Mouse (Mus musculus) heart, embryonic 12.5 days (tissue): ENCODE data around the gene Hexb. TPM values are rescaled to one million over a fixed set of nuclear protein-coding genes. Genes with fewer than 3 reads are reported as not detected.

Experiments
- ATAC-seq: fragments of 200-750 bp; cut with Nextera tagmentation; 2 replicates; pipeline ENCODE4 v1.8.0; 2017; ENCODE audit warnings: moderate TSS enrichment, moderate library complexity; ENCODE audit not compliant: insufficient number of reproducible peaks, low FRiP score
- H3K27ac ChIP-seq: fragments of 300-500 bp; sonication (generic); 2 replicates; pipeline ENCODE4 v1.5.1; 2016; ENCODE audit warnings: mild to moderate bottlenecking, moderate library complexity; ENCODE audit not compliant: poor library complexity, severe bottlenecking
- H3K27me3 ChIP-seq: fragments of 300-500 bp; sonication (generic); replicated peaks from 2 replicates; pipeline ENCODE4 v1.6.1; 2016; ENCODE audit warnings: mild to moderate bottlenecking, moderate library complexity
- H3K36me3 ChIP-seq: fragments of 300-500 bp; sonication (generic); 2 replicates; pipeline ENCODE4 v1.6.1; 2016; ENCODE audit warnings: mild to moderate bottlenecking, moderate library complexity
- H3K4me1 ChIP-seq: fragments of 300-500 bp; sonication (generic); replicated peaks from 2 replicates; pipeline ENCODE4 v1.6.1; 2016; ENCODE audit warnings: mild to moderate bottlenecking
- H3K4me2 ChIP-seq: fragments of 300-500 bp; sonication (generic); 2 replicates; pipeline ENCODE4 v1.6.1; 2016; ENCODE audit warnings: mild to moderate bottlenecking, moderate library complexity
- H3K4me3 ChIP-seq: fragments of 300-500 bp; sonication (generic); 2 replicates; pipeline ENCODE4 v1.5.1; 2016; ENCODE audit warnings: mild to moderate bottlenecking
- H3K9ac ChIP-seq: fragments of 300-500 bp; sonication (generic); 2 replicates; pipeline ENCODE4 v1.6.1; 2016; ENCODE audit warnings: mild to moderate bottlenecking, moderate library complexity
- H3K9me3 ChIP-seq: fragments of 300-500 bp; sonication (generic); replicated peaks from 2 replicates; pipeline ENCODE4 v1.6.1; 2016; ENCODE audit warnings: mild to moderate bottlenecking, moderate library complexity
- WGBS: fragments of 180-500 bp; shearing (Covaris S2); methylation state at CpG from one replicate; pipeline ENCODE4 v1.1.7; 2016; 5-methylcytosine and 5-hydroxymethylcytosine counted together
- polyA plus RNA-seq: library from polyadenylated mRNA; unstranded; fragments of >200 nt; fragmentation: Nextera tagmentation; extraction: Ambion mirVana; gene quantifications from 2 replicates; pipeline ENCODE4 v1.2.1, GENCODE M21; 2016

Hexb gene
- polyA plus RNA-seq, 1 experiment from 2014 or later: 32.5 TPM

GRCm38 (mm10) chr13:97201076-97201475 is 2.9 kb upstream of the Hexb start:
- H3K27ac ChIP-seq: no peak overlapping the region
- no peaks in the 10 kb centered on the region for H3K27me3 ChIP-seq
- 48% methylated on average over 7 of the region's 7 CpGs for WGBS
- no peak overlapping the region for H3K9ac ChIP-seq
- H3K9me3 ChIP-seq: no peaks in the 10 kb centered on the region
- no peaks in the 10 kb centered on the region for H3K36me3 ChIP-seq
- 0 out of 2 replicates have a peak, but pooled peaks cover 3% of the 10 kb centered on the region for H3K4me1 ChIP-seq
- ATAC-seq: no peak
- H3K4me3 ChIP-seq: no peak overlapping the region
- no peak overlapping the region for H3K4me2 ChIP-seq

GRCm38 (mm10) chr13:97199123-97199522 is 966 bp upstream of the Hexb start:
- Histone ChIP-seq H3K4me3 (no peak overlapping the region), H3K9ac (no peak overlapping the region), H3K36me3 (no peaks in the 10 kb centered on the region), H3K4me1 (no peaks in the 10 kb centered on the region), H3K9me3 (no peaks in the 10 kb centered on the region), H3K27ac (no peak overlapping the region), H3K4me2 (no peak overlapping the region), H3K27me3 (no peaks in the 10 kb centered on the region)
- no peak for ATAC-seq
- 76% methylated on average over 2 of the region's 2 CpGs for WGBS

GRCm38 (mm10) chr13:97196925-97197218 is 1.3 kb downstream of the Hexb start:
- 86% methylated on average over 2 of the region's 2 CpGs for WGBS
- no peaks in the 10 kb centered on the region for H3K4me1 ChIP-seq
- H3K4me2 ChIP-seq: no peak overlapping the region

GRCm38 (mm10) chr13:97196186-97196924 is 1.8 kb downstream of the Hexb start:
- no peak overlapping the region for H3K4me2 ChIP-seq
- H3K9ac ChIP-seq: no peak overlapping the region

More at GRCm38 (mm10) chr13:97196925-97197218, 1.3 kb downstream of the Hexb start:
- ATAC-seq: no peak
- H3K4me3 ChIP-seq: no peak overlapping the region
- H3K27me3 ChIP-seq: no peaks in the 10 kb centered on the region
- no peak overlapping the region for H3K9ac ChIP-seq
- no peaks in the 10 kb centered on the region for H3K36me3 ChIP-seq
- no peaks in the 10 kb centered on the region for H3K9me3 ChIP-seq
- no peak overlapping the region for H3K27ac ChIP-seq

GRCm38 (mm10) chr13:97193420-97193819 is 4.7 kb downstream of the Hexb start:
- WGBS: 57% methylated on average over 7 of the region's 7 CpGs
- H3K4me1 ChIP-seq: no peaks in the 10 kb centered on the region
- peaks cover 3% of the 10 kb centered on the region; the same call in 1 of the 2 replicates for H3K36me3 ChIP-seq
- H3K27ac ChIP-seq: no peak overlapping the region
- no peaks in the 10 kb centered on the region for H3K27me3 ChIP-seq
- no peak overlapping the region for H3K4me2 ChIP-seq
- no peaks in the 10 kb centered on the region for H3K9me3 ChIP-seq
- no peak overlapping the region for H3K9ac ChIP-seq
- ATAC-seq: no peak
- H3K4me3 ChIP-seq: no peak overlapping the region

More at GRCm38 (mm10) chr13:97196186-97196924, 1.8 kb downstream of the Hexb start:
- no peak for ATAC-seq
- H3K9me3 ChIP-seq: no peaks in the 10 kb centered on the region
- no peaks in the 10 kb centered on the region for H3K27me3 ChIP-seq
- no peak overlapping the region for H3K27ac ChIP-seq
- H3K36me3 ChIP-seq: no peaks in the 10 kb centered on the region
- H3K4me1 ChIP-seq: no peaks in the 10 kb centered on the region
- WGBS: 75% methylated on average over 12 of the region's 12 CpGs
- no peak overlapping the region for H3K4me3 ChIP-seq

GRCm38 (mm10) chr13:97192649-97193048 is 5.5 kb downstream of the Hexb start:
- H3K4me1 ChIP-seq: no peaks in the 10 kb centered on the region
- H3K9me3 ChIP-seq: no peaks in the 10 kb centered on the region
- H3K27ac ChIP-seq: no peak overlapping the region
- peaks cover 3% of the 10 kb centered on the region; the same call in 1 of the 2 replicates for H3K36me3 ChIP-seq
- WGBS: 85% methylated on average over 11 of the region's 11 CpGs
- H3K9ac ChIP-seq: no peak overlapping the region
- no peak overlapping the region for H3K4me3 ChIP-seq
- ATAC-seq: no peak
- H3K4me2 ChIP-seq: no peak overlapping the region
- H3K27me3 ChIP-seq: no peaks in the 10 kb centered on the region

- H3K27ac ChIP-seq: no peak overlapping the region
- no peaks in the 10 kb centered on the region for H3K27me3 ChIP-seq
- no peak overlapping the region for H3K9ac ChIP-seq
- no peak for ATAC-seq
- H3K9me3 ChIP-seq: no peaks in the 10 kb centered on the region
- no peak overlapping the region for H3K4me2 ChIP-seq
- H3K4me3 ChIP-seq: no peak overlapping the region
- H3K36me3 ChIP-seq: peaks cover 12% of the 10 kb centered on the region; the same call in 1 of the 2 replicates
- 61% methylated on average over 5 of the region's 5 CpGs for WGBS
- H3K4me1 ChIP-seq: peaks cover 13% of the 10 kb centered on the region
Measured at GRCm38 (mm10) chr13:97187693-97188092, 10.5 kb downstream of the Hexb start.

DNA sequence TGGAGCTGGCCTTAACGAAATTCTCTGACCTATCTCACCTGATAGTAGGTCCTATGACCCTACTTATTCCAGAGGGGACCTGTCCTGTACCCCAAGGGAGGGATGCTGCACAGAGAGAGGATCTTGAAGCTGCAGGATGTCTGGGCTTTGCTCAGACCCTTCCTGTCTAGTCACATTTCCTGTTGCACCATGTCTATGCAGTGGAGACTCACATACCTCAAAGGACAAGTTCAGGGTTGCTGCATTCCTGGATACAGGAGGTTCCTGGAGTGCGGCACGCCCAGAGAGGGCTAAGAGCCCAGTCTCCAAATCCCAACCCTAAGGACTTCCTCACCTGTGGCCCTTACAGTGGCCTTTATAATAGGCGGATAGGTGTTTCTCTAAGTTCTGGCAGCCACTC is 11.8 kb downstream of the Hexb start:
- peaks cover 13% of the 10 kb centered on the region for H3K4me1 ChIP-seq
- peaks cover 12% of the 10 kb centered on the region for H3K36me3 ChIP-seq
- no peaks in the 10 kb centered on the region for H3K27me3 ChIP-seq
- H3K9ac ChIP-seq: no peak overlapping the region
- no peak overlapping the region for H3K4me2 ChIP-seq
- ATAC-seq: no peak
- H3K4me3 ChIP-seq: no peak overlapping the region
- H3K27ac ChIP-seq: no peak overlapping the region
- H3K9me3 ChIP-seq: no peaks in the 10 kb centered on the region
- WGBS: 81% methylated on average over 4 of the region's 4 CpGs

GRCm38 (mm10) chr13:97184656-97185055 is 13.5 kb downstream of the Hexb start:
- Histone ChIP-seq H3K27ac (peak overlapping the region; percentile 51; the same call in 1 of the 2 replicates), H3K36me3 (peaks cover 21% of the 10 kb centered on the region)

GRCm38 (mm10) chr13:97184168-97184567 is 14.0 kb downstream of the Hexb start:
- WGBS: 75% methylated on average over 2 of the region's 2 CpGs
- no peaks in the 10 kb centered on the region for H3K27me3 ChIP-seq
- no peaks in the 10 kb centered on the region for H3K9me3 ChIP-seq
- H3K27ac ChIP-seq: no peak overlapping the region
- ATAC-seq: no peak
- H3K4me1 ChIP-seq: peaks cover 13% of the 10 kb centered on the region
- H3K36me3 ChIP-seq: peaks cover 24% of the 10 kb centered on the region
- H3K4me2 ChIP-seq: no peak overlapping the region
- no peak overlapping the region for H3K4me3 ChIP-seq
- H3K9ac ChIP-seq: no peak overlapping the region

More at GRCm38 (mm10) chr13:97184656-97185055, 13.5 kb downstream of the Hexb start:
- Histone ChIP-seq H3K4me3 (no peak overlapping the region), H3K4me2 (no peak overlapping the region), H3K9me3 (no peaks in the 10 kb centered on the region), H3K27me3 (no peaks in the 10 kb centered on the region), H3K4me1 (peaks cover 13% of the 10 kb centered on the region), H3K9ac (no peak overlapping the region)
- WGBS: 34% methylated on average over 5 of the region's 5 CpGs
- ATAC-seq: no peak

GRCm38 (mm10) chr13:97182821-97183220 is 15.3 kb downstream of the Hexb start:
- WGBS: 76% methylated on average over 4 of the region's 4 CpGs

More at GRCm38 (mm10) chr13:97182821-97183220, 15.3 kb downstream of the Hexb start:
- Histone ChIP-seq H3K27ac (no peak overlapping the region), H3K4me1 (peaks cover 13% of the 10 kb centered on the region), H3K4me3 (no peak overlapping the region), H3K4me2 (no peak overlapping the region), H3K9ac (no peak overlapping the region), H3K9me3 (no peaks in the 10 kb centered on the region), H3K27me3 (no peaks in the 10 kb centered on the region), H3K36me3 (peaks cover 36% of the 10 kb centered on the region)
- no peak for ATAC-seq
